Comparison of ENCODE assay signal across 9 mouse cellular contexts in the genomic region with DNA sequence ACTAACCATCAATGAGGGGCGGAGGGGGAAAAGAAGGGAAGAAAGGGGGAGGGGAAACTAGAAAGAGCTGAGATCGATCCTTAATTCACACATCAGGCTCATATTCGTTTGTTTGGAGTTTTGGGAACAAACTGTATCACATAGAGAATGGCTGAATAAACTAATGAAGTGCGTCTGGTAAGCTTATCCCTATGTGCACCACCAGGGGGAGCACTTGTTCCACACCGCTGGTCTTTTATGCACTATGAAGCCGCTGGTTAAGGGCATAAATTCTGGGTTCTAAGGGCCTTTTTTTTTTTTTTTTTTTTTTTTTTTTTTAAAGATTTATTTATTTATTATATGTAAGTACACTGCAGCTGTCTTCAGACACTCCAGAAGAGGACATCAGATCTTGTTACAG. TPM values are rescaled to one million over a fixed set of nuclear protein-coding genes. Genes with fewer than 3 reads are reported as not detected.
DNase-seq lines count a peak whose midpoint lies in the region; ATAC-seq and TF ChIP-seq lines count a peak whose summit lies in the region.
"Had no signal": no experiment of that assay in that cellular context is flagged by ENCODE, and none has a peak within 500 bp of the region (broad histone marks: within the 10 kb centered on the region; RNA-seq: fewer than 3 reads in every experiment).

No protein-coding gene starts in this region.

- peak; percentile 98 for TF ChIP-seq CTCF in G1E (IDR thresholded peaks at IDR 0.05; ENCODE audit: low read depth, low read length)
- peak; percentile 84 for TF ChIP-seq CTCF in kidney, postnatal 0 days (IDR thresholded peaks at IDR 0.05; ENCODE audit: low read depth)

- no peaks in the 10 kb centered on the region for H3K9me3 ChIP-seq in heart, embryonic 12.5 days (replicated peaks)
- H3K9me3 ChIP-seq in G1E (replicated peaks) = no peaks in the 10 kb centered on the region
- no peaks in the 10 kb centered on the region for H3K9me3 ChIP-seq in kidney, postnatal 0 days (replicated peaks; ENCODE audit: low read length)
- H3K9me3 ChIP-seq: limb, embryonic 15.5 days had no signal

- H3K36me3 ChIP-seq in heart, embryonic 12.5 days = no peaks in the 10 kb centered on the region
- H3K36me3 ChIP-seq in G1E (replicated peaks) = no peaks in the 10 kb centered on the region
- H3K36me3 ChIP-seq in kidney, postnatal 0 days (ENCODE audit: insufficient read depth, low read length) = no peaks in the 10 kb centered on the region
- H3K36me3 ChIP-seq: limb, embryonic 15.5 days had no signal

- intact Hi-C loops in heart, postnatal 25 days (cut with DNase I) = loop anchor here (1.0 to 5.0 kb wide), 5 partner anchors 17 to 145 kb away; partner anchors contain the start of genes Dyrk3 and Rassf5

- peaks cover 68% of the 10 kb centered on the region for H3K4me1 ChIP-seq in heart, embryonic 12.5 days (replicated peaks)
- peaks cover 52% of the 10 kb centered on the region for H3K4me1 ChIP-seq in G1E (ENCODE audit: insufficient read depth, low read depth, low read length)
- peaks cover 3% of the 10 kb centered on the region; the same call in 1 of the 2 replicates for H3K4me1 ChIP-seq in kidney, postnatal 0 days (replicated peaks; ENCODE audit: insufficient read depth, low read length)

- peak overlapping the region; percentile 58; the same call in 1 of the 2 replicates for H3K27ac ChIP-seq in heart, embryonic 12.5 days (ENCODE audit: poor library complexity, severe bottlenecking)
- no peak overlapping the region for H3K27ac ChIP-seq in kidney, postnatal 0 days
- H3K27ac ChIP-seq: limb, embryonic 15.5 days had no signal

- H3K4me2 ChIP-seq in heart, embryonic 12.5 days = no peak overlapping the region
- no peak overlapping the region for H3K4me2 ChIP-seq in kidney, postnatal 0 days (ENCODE audit: low read length)
- H3K4me2 ChIP-seq: limb, embryonic 15.5 days had no signal

- H3K9ac ChIP-seq in heart, embryonic 12.5 days = no peak overlapping the region
- no peak overlapping the region for H3K9ac ChIP-seq in kidney, postnatal 0 days (ENCODE audit: low read depth, low read length)
- H3K9ac ChIP-seq: limb, embryonic 15.5 days had no signal

- H3K27me3 ChIP-seq in heart, embryonic 12.5 days (replicated peaks) = no peaks in the 10 kb centered on the region
- H3K27me3 ChIP-seq in G1E (ENCODE audit: insufficient read depth, low read length) = peaks cover 48% of the 10 kb centered on the region
- H3K27me3 ChIP-seq in kidney, postnatal 0 days (ENCODE audit: insufficient read depth, low read length) = no peaks in the 10 kb centered on the region
- H3K27me3 ChIP-seq: limb, embryonic 15.5 days had no signal

- 11% methylated on average over 6 of the region's 6 CpGs for WGBS in heart, embryonic 12.5 days
- WGBS in kidney, postnatal 0 days = 11% methylated on average over 6 of the region's 6 CpGs

- no peak overlapping the region for H3K4me3 ChIP-seq in heart, embryonic 12.5 days
- H3K4me3 ChIP-seq in G1E (ENCODE audit: low read depth, low read length) = no peak overlapping the region
- H3K4me3 ChIP-seq in kidney, postnatal 0 days (replicated peaks; ENCODE audit: low read depth, low read length) = no peak overlapping the region
- H3K4me3 ChIP-seq: limb, embryonic 15.5 days had no signal

- ATAC-seq in heart, embryonic 12.5 days (ENCODE audit: insufficient number of reproducible peaks, low FRiP score) = no peak
- peak; percentile 43; the same call in 1 of the 2 replicates for ATAC-seq in G1E (ENCODE audit: extremely low read depth, insufficient number of reproducible peaks, low FRiP score, poor library complexity, severe bottlenecking)
- ATAC-seq in frontal cortex, adult (ENCODE audit: low TSS enrichment) = 0 out of 2 replicates have a peak, but pooled peaks have one; percentile 36
- ATAC-seq in kidney, postnatal 0 days (replicated peaks; ENCODE audit: low FRiP score, low read depth) = no peak

- no peak for DNase-seq in heart, postnatal 25 days (ENCODE audit: low spot score)
- no peak for DNase-seq in G1E (ENCODE audit: low spot score)
- DNase-seq in cerebellum, adult 8-10 months = peak; percentile 70
- peak; percentile 91 for DNase-seq in kidney, postnatal 0 days (ENCODE audit: low spot score)
- peak; percentile 82 for DNase-seq in lung, postnatal 10 days
- DNase-seq in right cerebral cortex, postnatal 10 days (ENCODE audit: low spot score in 2 of 2) = peak; percentile 71 to 80

RNA-seq across cellular contexts. Expression of gene Mapkapk2, which starts 18.3 kb away (rescaled TPM):
- polyA plus RNA-seq in heart, embryonic 12.5 days (2016; fragmentation: Nextera tagmentation; extraction: Ambion mirVana) = 89.1 and 93.0 TPM in 2 replicates
- total RNA-seq in heart, postnatal 25 days (2021) = 100 to 1,000 TPM; 264 to 283 TPM
- total RNA-seq in G1E (2014; fragmentation: Nextera tagmentation) (93.4 and 112 TPM in 2 replicates), G1E (2017) (53.1 and 63.8 TPM in 2 replicates)
- 64.3 and 79.4 TPM in 2 replicates for polyA plus RNA-seq in G1E (2012)
- 50.1 and 55.9 TPM in 2 replicates for polyA plus RNA-seq in kidney, postnatal 0 days (2015; fragmentation: Nextera tagmentation; extraction: Ambion mirVana)

RNA-seq across cellular contexts. Expression of gene Dyrk3, which starts 22.2 kb away (rescaled TPM):
- polyA plus RNA-seq in heart, embryonic 12.5 days (2016; fragmentation: Nextera tagmentation; extraction: Ambion mirVana) = 6.5 and 8.8 TPM in 2 replicates
- total RNA-seq in heart, postnatal 25 days (2021) = under 1 TPM; 0.25 to 0.29 TPM
- total RNA-seq in G1E (2014; fragmentation: Nextera tagmentation) (52.4 and 59.4 TPM in 2 replicates), G1E (2017) (16.9 and 18.1 TPM in 2 replicates)
- polyA plus RNA-seq in G1E (2012) = 21.1 and 21.9 TPM in 2 replicates
- polyA plus RNA-seq in kidney, postnatal 0 days (2015; fragmentation: Nextera tagmentation; extraction: Ambion mirVana) = 5.2 and 5.8 TPM in 2 replicates

RNA-seq across cellular contexts. Expression of gene Eif2d, which starts 37.0 kb away (rescaled TPM):
- polyA plus RNA-seq in heart, embryonic 12.5 days (2016; fragmentation: Nextera tagmentation; extraction: Ambion mirVana) = 45.8 and 51.8 TPM in 2 replicates
- 10 to 100 TPM; 36.5 to 36.6 TPM for total RNA-seq in heart, postnatal 25 days (2021)
- total RNA-seq in G1E (2014; fragmentation: Nextera tagmentation) (297 and 347 TPM in 2 replicates), G1E (2017) (79.5 and 89.2 TPM in 2 replicates)
- 58.0 and 70.5 TPM in 2 replicates for polyA plus RNA-seq in G1E (2012)
- polyA plus RNA-seq in kidney, postnatal 0 days (2015; fragmentation: Nextera tagmentation; extraction: Ambion mirVana) = 49.1 and 53.0 TPM in 2 replicates

Comparison
In these comparisons a context has a peak if more than half of its experiments do, and no peak if none do; other contexts are left out.
1. ATAC-seq: peak in G1E (single experiment) and frontal cortex, adult (single experiment); none in heart, embryonic 12.5 days (single experiment) and kidney, postnatal 0 days (single experiment).
2. DNase-seq: peak in cerebellum, adult 8-10 months (single experiment), kidney, postnatal 0 days (single experiment), lung, postnatal 10 days (single experiment) and right cerebral cortex, postnatal 10 days (2 of 2); none in heart, postnatal 25 days (single experiment) and G1E (single experiment).